Mouse (Mus musculus) thymus, adult 2 months (tissue): ENCODE measurements around the gene Anapc10.

Source experiments
- CTCF ChIP-seq: fragments of 200-500 bp; IDR thresholded peaks from 2 replicates; pipeline ENCODE4 v1.5.1; 2012; ENCODE audit warnings: mild to moderate bottlenecking, control low read depth, low read length, moderate library complexity, borderline replicate concordance; ENCODE audit not compliant: control insufficient read depth, poor library complexity, insufficient read depth; ENCODE audit errors: extremely low read depth
- POLR2A ChIP-seq: fragments of 200-500 bp; IDR thresholded peaks from 2 replicates; pipeline ENCODE4 v1.6.1; 2012; ENCODE audit warnings: mild to moderate bottlenecking, low read length, control low read depth, moderate library complexity; ENCODE audit not compliant: control insufficient read depth, poor library complexity, insufficient read depth; ENCODE audit errors: extremely low read depth

- TF ChIP-seq CTCF (no peak), POLR2A (no peak)
Measured at GRCm38 (mm10) chr8:79748591-79748990, 37.0 kb downstream of the Anapc10 start.
